Mouse (Mus musculus) limb, embryonic 13.5 days (tissue): Measurements from ENCODE around the gene Rbbp4. TPM values are rescaled to one million over a fixed set of nuclear protein-coding genes. Genes with fewer than 3 reads are reported as not detected.

Source experiments
- ATAC-seq: fragments of 200-750 bp; cut with Nextera tagmentation; 2 replicates; pipeline ENCODE4 v1.8.0; 2017; ENCODE audit warnings: low read depth, moderate number of reproducible peaks, moderate TSS enrichment; ENCODE audit not compliant: low FRiP score
- H3K27ac ChIP-seq: fragments of 300-500 bp; sonication (generic); 2 replicates; pipeline ENCODE4 v1.5.1; 2015; ENCODE audit warnings: inconsistent platforms, mild to moderate bottlenecking, moderate library complexity
- H3K27me3 ChIP-seq: fragments of 300-500 bp; sonication (generic); 2 replicates; pipeline ENCODE4 v1.6.1; 2015; ENCODE audit warnings: mild to moderate bottlenecking, inconsistent platforms
- H3K36me3 ChIP-seq: fragments of 300-500 bp; sonication (generic); 2 replicates; pipeline ENCODE4 v1.6.1; 2015; ENCODE audit warnings: inconsistent platforms, mild to moderate bottlenecking, moderate library complexity
- H3K4me1 ChIP-seq: fragments of 300-500 bp; sonication (generic); 2 replicates; pipeline ENCODE4 v1.6.1; 2015; ENCODE audit warnings: inconsistent platforms
- H3K4me2 ChIP-seq: fragments of 300-500 bp; sonication (generic); replicated peaks from 2 replicates; pipeline ENCODE4 v1.6.1; 2015; ENCODE audit warnings: inconsistent platforms, mild to moderate bottlenecking, moderate library complexity
- H3K4me3 ChIP-seq: fragments of 300-500 bp; sonication (generic); 2 replicates; pipeline ENCODE4 v1.5.1; 2015; ENCODE audit warnings: moderate library complexity, mild to moderate bottlenecking, inconsistent platforms
- H3K9ac ChIP-seq: fragments of 300-500 bp; sonication (generic); 2 replicates; pipeline ENCODE4 v1.6.1; 2015; ENCODE audit warnings: mild to moderate bottlenecking, inconsistent platforms
- H3K9me3 ChIP-seq: fragments of 300-500 bp; sonication (generic); 2 replicates; pipeline ENCODE4 v1.6.1; 2016; ENCODE audit warnings: inconsistent platforms
- WGBS: fragments of 180-500 bp; shearing (Covaris S2); methylation state at CpG from one replicate; pipeline ENCODE4 v1.1.7; 2015; 5-methylcytosine and 5-hydroxymethylcytosine counted together
- polyA plus RNA-seq: library from polyadenylated mRNA; unstranded; fragments of >200 nt; fragmentation: Nextera tagmentation; extraction: Ambion mirVana; gene quantifications from 2 replicates; pipeline ENCODE4 v1.2.1, GENCODE M21; 2015

Gene Rbbp4
- polyA plus RNA-seq, 1 experiment from 2014 or later, result 491 TPM

GRCm38 (mm10) chr4:129350644-129351043 lies 15.5 kb upstream of the Rbbp4 start:
- WGBS, result 7% methylated on average over 1 of the region's 1 CpGs
- Histone ChIP-seq H3K4me3 (no peak overlapping the region), H3K36me3 (peaks cover 31% of the 10 kb centered on the region), H3K4me1 (no peaks in the 10 kb centered on the region), H3K27me3 (no peaks in the 10 kb centered on the region), H3K27ac (no peak overlapping the region), H3K4me2 (no peak overlapping the region), H3K9me3 (no peaks in the 10 kb centered on the region), H3K9ac (no peak overlapping the region)
- peak; percentile 85 for ATAC-seq

GRCm38 (mm10) chr4:129346481-129347154 lies 11.4 kb upstream of the Rbbp4 start:
- no peak overlapping the region for H3K4me3 ChIP-seq
- H3K27me3 ChIP-seq, result no peaks in the 10 kb centered on the region
- H3K27ac ChIP-seq, result no peak overlapping the region
- 82% methylated on average over 15 of the region's 15 CpGs for WGBS
- no peak for ATAC-seq
- H3K9me3 ChIP-seq, result no peaks in the 10 kb centered on the region
- H3K9ac ChIP-seq, result no peak overlapping the region
- H3K4me1 ChIP-seq, result no peaks in the 10 kb centered on the region
- H3K4me2 ChIP-seq, result no peak overlapping the region
- H3K36me3 ChIP-seq, result peaks cover 43% of the 10 kb centered on the region

GRCm38 (mm10) chr4:129342705-129343104 lies 7.5 kb upstream of the Rbbp4 start:
- Histone ChIP-seq H3K4me2 (no peak overlapping the region), H3K4me1 (no peaks in the 10 kb centered on the region), H3K9me3 (no peaks in the 10 kb centered on the region), H3K9ac (no peak overlapping the region), H3K4me3 (no peak overlapping the region), H3K36me3 (peaks cover 45% of the 10 kb centered on the region), H3K27ac (no peak overlapping the region), H3K27me3 (no peaks in the 10 kb centered on the region)
- no peak for ATAC-seq
- 70% methylated on average over 2 of the region's 2 CpGs for WGBS

- no peak overlapping the region for H3K4me2 ChIP-seq
- H3K27ac ChIP-seq, result no peak overlapping the region
- peaks cover 43% of the 10 kb centered on the region for H3K36me3 ChIP-seq
- WGBS, result 88% methylated on average over 1 of the region's 1 CpGs
- no peak overlapping the region for H3K4me3 ChIP-seq
- no peak overlapping the region for H3K9ac ChIP-seq
- no peak for ATAC-seq
- no peaks in the 10 kb centered on the region for H3K27me3 ChIP-seq
- H3K9me3 ChIP-seq, result no peaks in the 10 kb centered on the region
- H3K4me1 ChIP-seq, result no peaks in the 10 kb centered on the region
Measured at GRCm38 (mm10) chr4:129341888-129342287, 6.7 kb upstream of the Rbbp4 start.

GRCm38 (mm10) chr4:129339743-129340142 lies 4.6 kb upstream of the Rbbp4 start:
- Histone ChIP-seq H3K9ac (no peak overlapping the region), H3K4me1 (no peaks in the 10 kb centered on the region), H3K9me3 (no peaks in the 10 kb centered on the region), H3K27me3 (no peaks in the 10 kb centered on the region), H3K4me2 (no peak overlapping the region), H3K4me3 (no peak overlapping the region), H3K27ac (no peak overlapping the region), H3K36me3 (peaks cover 32% of the 10 kb centered on the region)
- 96% methylated on average over 3 of the region's 3 CpGs for WGBS
- no peak for ATAC-seq

- peak overlapping the region; percentile 99 for H3K27ac ChIP-seq
- peaks cover 27% of the 10 kb centered on the region for H3K4me1 ChIP-seq
- ATAC-seq, result no peak
- H3K4me2 ChIP-seq, result peak overlapping the region; percentile 84
- peak overlapping the region; percentile 76 for H3K9ac ChIP-seq
- H3K27me3 ChIP-seq, result no peaks in the 10 kb centered on the region
- peaks cover 19% of the 10 kb centered on the region for H3K36me3 ChIP-seq
- peak overlapping the region; percentile 95 for H3K4me3 ChIP-seq
- WGBS, result 44% methylated on average over 14 of the region's 14 CpGs
- no peaks in the 10 kb centered on the region for H3K9me3 ChIP-seq
Measured at GRCm38 (mm10) chr4:129336291-129336690, 1.1 kb upstream of the Rbbp4 start.

GRCm38 (mm10) chr4:129334677-129335215 lies 424 bp downstream of the Rbbp4 start:
- ATAC-seq, result no peak; the same call in 1 of the 2 replicates
- peak overlapping the region; percentile 98 for H3K9ac ChIP-seq
- H3K4me1 ChIP-seq, result peaks cover 38% of the 10 kb centered on the region
- no peaks in the 10 kb centered on the region for H3K27me3 ChIP-seq
- peak overlapping the region; percentile 95 for H3K4me3 ChIP-seq
- peak overlapping the region; percentile 75 for H3K4me2 ChIP-seq
- H3K36me3 ChIP-seq, result peaks cover 30% of the 10 kb centered on the region
- H3K27ac ChIP-seq, result peak overlapping the region; percentile 97
- H3K9me3 ChIP-seq, result no peaks in the 10 kb centered on the region
- 0% methylated on average over 57 of the region's 62 CpGs for WGBS

GRCm38 (mm10) chr4:129332846-129333245 lies 2.3 kb downstream of the Rbbp4 start:
- Histone ChIP-seq H3K9ac (peak overlapping the region; percentile 54), H3K4me1 (peaks cover 38% of the 10 kb centered on the region), H3K27ac (no peak overlapping the region), H3K9me3 (no peaks in the 10 kb centered on the region), H3K4me3 (peak overlapping the region; percentile 95), H3K36me3 (peaks cover 47% of the 10 kb centered on the region), H3K27me3 (no peaks in the 10 kb centered on the region), H3K4me2 (peak overlapping the region; percentile 75)
- WGBS, result 39% methylated on average over 1 of the region's 1 CpGs
- ATAC-seq, result no peak

GRCm38 (mm10) chr4:129326191-129326590 lies 9.0 kb downstream of the Rbbp4 start:
- Histone ChIP-seq H3K27ac (no peak overlapping the region), H3K27me3 (no peaks in the 10 kb centered on the region), H3K4me3 (no peak overlapping the region), H3K36me3 (peaks cover 83% of the 10 kb centered on the region), H3K4me2 (no peak overlapping the region), H3K9ac (no peak overlapping the region), H3K4me1 (peaks cover 12% of the 10 kb centered on the region), H3K9me3 (no peaks in the 10 kb centered on the region)
- ATAC-seq, result no peak
- 61% methylated on average over 1 of the region's 1 CpGs for WGBS

GRCm38 (mm10) chr4:129324756-129325155 lies 10.4 kb downstream of the Rbbp4 start:
- no peaks in the 10 kb centered on the region for H3K9me3 ChIP-seq
- WGBS, result 78% methylated on average over 1 of the region's 1 CpGs
- H3K36me3 ChIP-seq, result peaks cover 88% of the 10 kb centered on the region
- no peaks in the 10 kb centered on the region for H3K27me3 ChIP-seq
- no peak overlapping the region for H3K9ac ChIP-seq
- no peak for ATAC-seq
- H3K4me2 ChIP-seq, result no peak overlapping the region
- no peak overlapping the region for H3K27ac ChIP-seq
- no peak overlapping the region for H3K4me3 ChIP-seq
- H3K4me1 ChIP-seq, result 0 out of 2 replicates have a peak, but pooled peaks cover 2% of the 10 kb centered on the region

- Histone ChIP-seq H3K9me3 (no peaks in the 10 kb centered on the region), H3K9ac (no peak overlapping the region), H3K4me3 (no peak overlapping the region), H3K36me3 (peaks cover 87% of the 10 kb centered on the region), H3K4me1 (0 out of 2 replicates have a peak, but pooled peaks cover 2% of the 10 kb centered on the region), H3K4me2 (no peak overlapping the region), H3K27me3 (no peaks in the 10 kb centered on the region), H3K27ac (no peak overlapping the region)
- 91% methylated on average over 1 of the region's 1 CpGs for WGBS
- ATAC-seq, result no peak
Measured at GRCm38 (mm10) chr4:129323491-129323890, 11.7 kb downstream of the Rbbp4 start.

- 91% methylated on average over 5 of the region's 5 CpGs for WGBS
- H3K4me2 ChIP-seq, result no peak overlapping the region
- no peaks in the 10 kb centered on the region for H3K27me3 ChIP-seq
- H3K9ac ChIP-seq, result no peak overlapping the region
- peaks cover 87% of the 10 kb centered on the region for H3K36me3 ChIP-seq
- no peak overlapping the region for H3K27ac ChIP-seq
- no peak overlapping the region for H3K4me3 ChIP-seq
- 0 out of 2 replicates have a peak, but pooled peaks cover 2% of the 10 kb centered on the region for H3K4me1 ChIP-seq
- no peak for ATAC-seq
- no peaks in the 10 kb centered on the region for H3K9me3 ChIP-seq
Measured at GRCm38 (mm10) chr4:129322042-129322441, 13.1 kb downstream of the Rbbp4 start.

GRCm38 (mm10) chr4:129320876-129321275 lies 14.3 kb downstream of the Rbbp4 start:
- no peaks in the 10 kb centered on the region for H3K9me3 ChIP-seq
- H3K27me3 ChIP-seq, result no peaks in the 10 kb centered on the region
- H3K4me3 ChIP-seq, result no peak overlapping the region
- no peak overlapping the region for H3K9ac ChIP-seq
- no peak for ATAC-seq
- H3K4me1 ChIP-seq, result no peaks in the 10 kb centered on the region
- no peak overlapping the region for H3K27ac ChIP-seq
- no peak overlapping the region for H3K4me2 ChIP-seq
- H3K36me3 ChIP-seq, result peaks cover 89% of the 10 kb centered on the region
- 90% methylated on average over 1 of the region's 1 CpGs for WGBS
